Comparison of ENCODE assay signal across 25 mouse cellular contexts in genomic region chr2:166125033-166125432, GRCm38 (mm10). TPM values are rescaled to one million over a fixed set of nuclear protein-coding genes. Genes with fewer than 3 reads are reported as not detected.
DNase-seq lines count a peak whose midpoint lies in the region; ATAC-seq and TF ChIP-seq lines count a peak whose summit lies in the region.
"Had no signal": no experiment of that assay in that cellular context is flagged by ENCODE, and none has a peak within 500 bp of the region (broad histone marks: within the 10 kb centered on the region; RNA-seq: fewer than 3 reads in every experiment).

No protein-coding gene starts in this region.

- H3K9me3 ChIP-seq in heart, embryonic 11.5 days (replicated peaks; ENCODE audit: control insufficient read depth, low read length), result no peaks in the 10 kb centered on the region
- H3K9me3 ChIP-seq in heart, embryonic 12.5 days (replicated peaks), result no peaks in the 10 kb centered on the region
- H3K9me3 ChIP-seq in intestine, embryonic 15.5 days, result no peaks in the 10 kb centered on the region
- H3K9me3 ChIP-seq in stomach, postnatal 0 days (ENCODE audit: control insufficient read depth, low read length), result no peaks in the 10 kb centered on the region
- H3K9me3 ChIP-seq: forebrain, embryonic 13.5 days; heart, embryonic 15.5 days; liver, embryonic 12.5 days; megakaryocyte, embryonic 14.5 days; midbrain, embryonic 13.5 days had no signal

- H3K9ac ChIP-seq in heart, embryonic 11.5 days (ENCODE audit: low read depth, low read length), result no peak overlapping the region
- H3K9ac ChIP-seq in heart, embryonic 12.5 days, result no peak overlapping the region
- H3K9ac ChIP-seq in liver, adult 2 months (ENCODE audit: low read depth, low read length), result no peak overlapping the region
- H3K9ac ChIP-seq in intestine, embryonic 15.5 days, result no peak overlapping the region
- no peak overlapping the region for H3K9ac ChIP-seq in stomach, postnatal 0 days (ENCODE audit: low read length)
- H3K9ac ChIP-seq: forebrain, embryonic 13.5 days; heart, embryonic 15.5 days; liver, embryonic 12.5 days; midbrain, embryonic 13.5 days had no signal

- no peak overlapping the region for H3K4me3 ChIP-seq in heart, embryonic 11.5 days (ENCODE audit: low read depth, low read length)
- no peak overlapping the region for H3K4me3 ChIP-seq in heart, embryonic 12.5 days
- H3K4me3 ChIP-seq in liver, adult 2 months (ENCODE audit: insufficient read depth, low read depth, low read length), result no peak overlapping the region
- no peak overlapping the region for H3K4me3 ChIP-seq in intestine, embryonic 15.5 days (replicated peaks)
- H3K4me3 ChIP-seq in stomach, postnatal 0 days (ENCODE audit: low read depth, low read length), result no peak overlapping the region
- H3K4me3 ChIP-seq: forebrain, embryonic 13.5 days; heart, embryonic 15.5 days; liver, embryonic 12.5 days; midbrain, embryonic 13.5 days had no signal

- no peak overlapping the region for H3K4me2 ChIP-seq in heart, embryonic 11.5 days
- H3K4me2 ChIP-seq in heart, embryonic 12.5 days, result no peak overlapping the region
- no peak overlapping the region for H3K4me2 ChIP-seq in intestine, embryonic 15.5 days (replicated peaks)
- no peak overlapping the region for H3K4me2 ChIP-seq in stomach, postnatal 0 days (replicated peaks; ENCODE audit: low read depth)
- H3K4me2 ChIP-seq: forebrain, embryonic 13.5 days; heart, embryonic 15.5 days; liver, embryonic 12.5 days; midbrain, embryonic 13.5 days had no signal

- WGBS in heart, embryonic 11.5 days (ENCODE audit: insufficient replicate concordance), result 87% methylated on average over 1 of the region's 2 CpGs
- 75% methylated on average over 1 of the region's 2 CpGs for WGBS in heart, embryonic 12.5 days
- WGBS in liver, adult 2 months, result 54% methylated on average over 2 of the region's 2 CpGs
- 49% methylated on average over 2 of the region's 2 CpGs for WGBS in intestine, embryonic 15.5 days
- 53% methylated on average over 1 of the region's 2 CpGs for WGBS in stomach, postnatal 0 days

- TF ChIP-seq CTCF in liver, adult 2 months (IDR thresholded peaks at IDR 0.05; ENCODE audit: low read depth, low read length), result no peak
- no peak for TF ChIP-seq CTCF in stomach, postnatal 0 days (IDR thresholded peaks at IDR 0.05; ENCODE audit: low read depth)

- TF ChIP-seq POLR2A in liver, adult 2 months (IDR thresholded peaks at IDR 0.05; ENCODE audit: extremely low read depth, insufficient read depth, low read length), result no peak

- H3K4me1 ChIP-seq in heart, embryonic 11.5 days (ENCODE audit: control insufficient read depth, insufficient read depth, low read length), result peaks cover 20% of the 10 kb centered on the region
- peaks cover 68% of the 10 kb centered on the region for H3K4me1 ChIP-seq in heart, embryonic 12.5 days (replicated peaks)
- H3K4me1 ChIP-seq in liver, adult 2 months (ENCODE audit: control insufficient read depth, insufficient read depth, low read length), result peaks cover 17% of the 10 kb centered on the region
- peaks cover 21% of the 10 kb centered on the region for H3K4me1 ChIP-seq in intestine, embryonic 15.5 days (replicated peaks)
- no peaks in the 10 kb centered on the region for H3K4me1 ChIP-seq in stomach, postnatal 0 days (replicated peaks; ENCODE audit: control insufficient read depth, insufficient read depth)
- H3K4me1 ChIP-seq: forebrain, embryonic 13.5 days; liver, embryonic 12.5 days; midbrain, embryonic 13.5 days had no signal

- TF ChIP-seq EP300 in stomach, postnatal 0 days (optimal IDR thresholded peaks at IDR 0.05), result no peak

- H3K27ac ChIP-seq in heart, embryonic 11.5 days (ENCODE audit: low read depth, low read length), result no peak overlapping the region
- H3K27ac ChIP-seq in heart, embryonic 12.5 days (ENCODE audit: poor library complexity, severe bottlenecking), result no peak overlapping the region
- no peak overlapping the region for H3K27ac ChIP-seq in liver, adult 2 months (replicated peaks; ENCODE audit: insufficient read depth, low read depth, low read length)
- no peak overlapping the region for H3K27ac ChIP-seq in intestine, embryonic 15.5 days
- no peak overlapping the region for H3K27ac ChIP-seq in stomach, postnatal 0 days (replicated peaks)
- H3K27ac ChIP-seq: forebrain, embryonic 13.5 days; heart, embryonic 15.5 days; liver, embryonic 12.5 days; midbrain, embryonic 13.5 days had no signal

- peaks cover 2% of the 10 kb centered on the region; the same call in 1 of the 2 replicates for H3K36me3 ChIP-seq in heart, embryonic 11.5 days (ENCODE audit: control insufficient read depth, insufficient read depth, low read length)
- H3K36me3 ChIP-seq in heart, embryonic 12.5 days, result peaks cover 35% of the 10 kb centered on the region
- H3K36me3 ChIP-seq in liver, adult 2 months (ENCODE audit: control insufficient read depth, insufficient read depth, low read length), result no peaks in the 10 kb centered on the region
- H3K36me3 ChIP-seq in intestine, embryonic 15.5 days, result peaks cover 5% of the 10 kb centered on the region; the same call in 1 of the 2 replicates
- H3K36me3 ChIP-seq in stomach, postnatal 0 days (ENCODE audit: control insufficient read depth, insufficient read depth, low read length), result no peaks in the 10 kb centered on the region
- H3K36me3 ChIP-seq: heart, embryonic 15.5 days; liver, embryonic 12.5 days had no signal

- no peaks in the 10 kb centered on the region for H3K79me2 ChIP-seq in liver, adult 2 months (ENCODE audit: control insufficient read depth, insufficient read depth, low read length)

- DNase-seq in liver, adult 2 months (ENCODE audit: extremely low read depth, low read depth, low spot score), result peak; percentile 76
- no peak for DNase-seq in liver
- no peak for DNase-seq in stomach, postnatal 0 days (ENCODE audit: low spot score)
- no peak for DNase-seq in cerebellum, adult 18-20 months
- DNase-seq: adrenal gland, postnatal 10 days; cerebellum, adult 9-10 months; cerebellum, postnatal 36 days; gastrocnemius, postnatal 10 days; heart, postnatal 4 days; kidney, adult 11 months; kidney, postnatal 14 days; layer of hippocampus, adult 9-11 months; lung, adult 18-20 months; lung, postnatal 4 days; right cerebral cortex, postnatal 4 days had no signal

- no peaks in the 10 kb centered on the region for H3K27me3 ChIP-seq in heart, embryonic 11.5 days (ENCODE audit: control insufficient read depth, insufficient read depth, low read length)
- H3K27me3 ChIP-seq in heart, embryonic 12.5 days (replicated peaks), result no peaks in the 10 kb centered on the region
- no peaks in the 10 kb centered on the region for H3K27me3 ChIP-seq in liver, adult 2 months (ENCODE audit: control insufficient read depth, insufficient read depth, low read length)
- H3K27me3 ChIP-seq in intestine, embryonic 15.5 days (replicated peaks), result no peaks in the 10 kb centered on the region
- no peaks in the 10 kb centered on the region for H3K27me3 ChIP-seq in stomach, postnatal 0 days (ENCODE audit: control insufficient read depth, insufficient read depth, low read length)
- H3K27me3 ChIP-seq: forebrain, embryonic 13.5 days; heart, embryonic 15.5 days; midbrain, embryonic 13.5 days had no signal

- ATAC-seq in heart, embryonic 11.5 days (replicated peaks; ENCODE audit: insufficient number of reproducible peaks, low FRiP score, low TSS enrichment), result peak; percentile 23; the same call in 1 of the 2 replicates
- no peak for ATAC-seq in heart, embryonic 12.5 days (ENCODE audit: insufficient number of reproducible peaks, low FRiP score)
- ATAC-seq in intestine, embryonic 15.5 days, result peak; percentile 50
- ATAC-seq in stomach, postnatal 0 days (ENCODE audit: low FRiP score, low TSS enrichment), result 0 out of 2 replicates have a peak, but pooled peaks have one; percentile 28
- ATAC-seq: forebrain, embryonic 13.5 days; liver, embryonic 12.5 days; lung, postnatal 0 days; midbrain, embryonic 13.5 days had no signal

RNA-seq across cellular contexts. Expression of gene Sulf2, which starts 30.4 kb away (rescaled TPM):
- polyA plus RNA-seq in heart, embryonic 11.5 days (2014; fragmentation: Nextera tagmentation; extraction: Ambion mirVana), result 111 and 114 TPM in 2 replicates
- polyA plus RNA-seq in heart, embryonic 12.5 days (2016; fragmentation: Nextera tagmentation; extraction: Ambion mirVana), result 136 and 137 TPM in 2 replicates
- total RNA-seq in liver, adult 2 months (2014; rRNA removed), result 7.8 and 9.9 TPM in 2 replicates
- polyA plus RNA-seq in liver, adult 2 months (2012; rRNA removed), result 16.1 and 21.9 TPM in 2 replicates
- polyA plus RNA-seq in intestine, embryonic 15.5 days (2015; fragmentation: Nextera tagmentation; extraction: Ambion mirVana), result 100 and 106 TPM in 2 replicates
- 44.2 and 49.1 TPM in 2 replicates for polyA plus RNA-seq in stomach, postnatal 0 days (2015; fragmentation: Nextera tagmentation; extraction: Ambion mirVana)
- total RNA-seq: CH12.LX had no signal
